Mouse (Mus musculus) small intestine, adult 2 months (tissue): ENCODE results near the gene Hoxa3.

Experiments
- CTCF ChIP-seq: fragments of 200-500 bp; IDR thresholded peaks from 2 replicates; pipeline ENCODE4 v1.5.1; 2012; ENCODE audit warnings: low read depth, mild to moderate bottlenecking, control low read depth, inconsistent platforms, low read length, moderate library complexity, mixed read lengths; ENCODE audit not compliant: insufficient replicate concordance, insufficient read length; ENCODE audit errors: extremely low read depth
- POLR2A ChIP-seq: fragments of 200-500 bp; IDR thresholded peaks from 2 replicates; pipeline ENCODE4 v1.6.1; 2012; ENCODE audit warnings: low read depth, mild to moderate bottlenecking, control low read depth, inconsistent platforms, low read length, moderate library complexity

GRCm38 (mm10) chr6:52186500-52186899 is 26.6 kb downstream of the Hoxa3 start:
- TF ChIP-seq POLR2A, result no peak
- TF ChIP-seq CTCF, result no peak
